Mouse (Mus musculus) liver, adult 2 months (tissue): ENCODE measurements at regions not wholly inside any gene's neighbourhood (a gene's known extent, or its start where the extent isn't known, plus 50 kb on each side); places are given as distances from the start of the nearest gene placed in this dataset.
A peak's percentile ranks its signal among the peaks of the same experiment; 100 is the strongest.

Source experiments
- DNase-seq: peaks from one replicate; pipeline ENCODE4 v3.0.0-alpha.2; 2011; ENCODE audit warnings: low read depth, low spot score; ENCODE audit errors: extremely low read depth
- H3K27ac ChIP-seq: fragments of 200-500 bp; replicated peaks from 2 replicates; pipeline ENCODE4 v1.5.1; 2012; ENCODE audit warnings: low read depth, mild to moderate bottlenecking, control low read depth, inconsistent platforms, low read length; ENCODE audit not compliant: insufficient read depth
- H3K27me3 ChIP-seq: fragments of 200-500 bp; 2 replicates; pipeline ENCODE4 v1.6.1; 2012; ENCODE audit warnings: mild to moderate bottlenecking, moderate library complexity, low read length, inconsistent platforms; ENCODE audit not compliant: control insufficient read depth, insufficient read depth
- H3K36me3 ChIP-seq: fragments of 200-500 bp; 2 replicates; pipeline ENCODE4 v1.6.1; 2012; ENCODE audit warnings: low read length, inconsistent platforms; ENCODE audit not compliant: control insufficient read depth, insufficient read depth
- H3K4me1 ChIP-seq: fragments of 200-500 bp; 2 replicates; pipeline ENCODE4 v1.6.1; 2011; ENCODE audit warnings: low read length; ENCODE audit not compliant: control insufficient read depth, insufficient read depth
- H3K4me3 ChIP-seq: fragments of 200-500 bp; 2 replicates; pipeline ENCODE4 v1.5.1; 2011; ENCODE audit warnings: low read depth, mild to moderate bottlenecking, control low read depth, low read length, moderate library complexity; ENCODE audit not compliant: insufficient read depth
- H3K79me2 ChIP-seq: fragments of 200-500 bp; 2 replicates; pipeline ENCODE4 v1.6.1; 2012; ENCODE audit warnings: inconsistent platforms, mild to moderate bottlenecking, low read length, moderate library complexity; ENCODE audit not compliant: control insufficient read depth, insufficient read depth
- H3K9ac ChIP-seq: fragments of 200-500 bp; 2 replicates; pipeline ENCODE4 v1.6.1; 2012; ENCODE audit warnings: low read depth, mild to moderate bottlenecking, control low read depth, inconsistent platforms, low read length
- CTCF ChIP-seq: fragments of 200-500 bp; IDR thresholded peaks from 2 replicates; pipeline ENCODE4 v1.5.1; 2011; ENCODE audit warnings: low read depth, low read length, control low read depth
- POLR2A ChIP-seq: fragments of 200-500 bp; IDR thresholded peaks from 2 replicates; pipeline ENCODE4 v1.6.1; 2011; ENCODE audit warnings: low read length, control low read depth; ENCODE audit not compliant: insufficient read depth; ENCODE audit errors: extremely low read depth
- WGBS: fragments of 180-500 bp; shearing (Covaris S2); methylation state at CpG from one replicate; pipeline ENCODE4 v1.1.7; 2018; 5-methylcytosine and 5-hydroxymethylcytosine counted together

DNA sequence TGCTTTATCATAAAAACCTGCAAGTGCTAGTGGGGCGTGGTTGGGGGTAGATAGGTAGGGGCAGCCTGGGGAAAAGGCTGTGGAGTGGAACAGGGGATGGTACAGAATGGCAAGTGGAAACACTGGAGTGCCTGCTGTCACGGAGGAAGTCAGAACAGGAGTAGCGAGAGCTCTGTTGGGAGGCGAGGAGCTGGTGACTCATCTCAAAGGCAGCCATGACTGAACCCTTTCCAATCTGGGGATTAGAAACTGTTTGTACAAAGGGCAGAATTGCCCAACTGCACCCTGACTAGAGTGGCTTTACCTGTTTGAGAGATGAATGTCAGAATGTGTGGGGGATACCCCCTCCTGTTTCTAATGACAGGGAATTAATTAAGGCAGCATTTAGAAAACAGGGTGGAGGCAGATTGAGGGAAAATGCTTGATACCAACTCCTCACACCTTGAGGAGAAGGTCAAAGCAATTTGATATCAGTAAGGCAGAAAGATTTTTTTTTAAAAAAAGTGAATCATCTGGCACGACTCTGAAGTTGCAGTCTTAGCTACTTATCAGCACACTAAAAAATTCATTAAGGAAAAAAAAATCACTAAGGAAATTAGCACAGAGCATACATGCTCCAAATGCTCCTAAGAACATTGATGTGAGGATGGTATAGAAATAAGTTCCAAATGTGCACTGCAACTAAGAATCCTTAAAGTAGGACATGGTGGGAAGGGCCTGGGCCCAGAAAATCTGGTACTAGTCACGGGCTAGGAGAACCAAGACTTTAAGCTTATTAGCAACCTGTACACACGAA, 54.7 kb upstream of the Usp25 start:
- DNase-seq, result peak; percentile 7

GRCm38 (mm10) chr16:76957491-76957890, 56.0 kb upstream of the Usp25 start:
- no peak overlapping the region for H3K9ac ChIP-seq
- H3K4me3 ChIP-seq, result no peak overlapping the region
- no peaks in the 10 kb centered on the region for H3K27me3 ChIP-seq
- no peaks in the 10 kb centered on the region for H3K4me1 ChIP-seq
- no peaks in the 10 kb centered on the region for H3K79me2 ChIP-seq
- no peak for TF ChIP-seq CTCF
- no peak for TF ChIP-seq POLR2A
- WGBS, result 78% methylated on average over 3 of the region's 3 CpGs
- no peaks in the 10 kb centered on the region for H3K36me3 ChIP-seq
- H3K27ac ChIP-seq, result no peak overlapping the region
- DNase-seq, result no peak

More for the DNA sequence above, 54.7 kb upstream of the Usp25 start:
- H3K27me3 ChIP-seq, result no peaks in the 10 kb centered on the region
- no peak overlapping the region for H3K4me3 ChIP-seq
- H3K36me3 ChIP-seq, result no peaks in the 10 kb centered on the region
- TF ChIP-seq POLR2A (no peak), CTCF (no peak)
- no peak overlapping the region for H3K9ac ChIP-seq
- no peaks in the 10 kb centered on the region for H3K79me2 ChIP-seq
- no peak overlapping the region for H3K27ac ChIP-seq
- H3K4me1 ChIP-seq, result no peaks in the 10 kb centered on the region
- WGBS, result 56% methylated on average over 7 of the region's 7 CpGs

DNA sequence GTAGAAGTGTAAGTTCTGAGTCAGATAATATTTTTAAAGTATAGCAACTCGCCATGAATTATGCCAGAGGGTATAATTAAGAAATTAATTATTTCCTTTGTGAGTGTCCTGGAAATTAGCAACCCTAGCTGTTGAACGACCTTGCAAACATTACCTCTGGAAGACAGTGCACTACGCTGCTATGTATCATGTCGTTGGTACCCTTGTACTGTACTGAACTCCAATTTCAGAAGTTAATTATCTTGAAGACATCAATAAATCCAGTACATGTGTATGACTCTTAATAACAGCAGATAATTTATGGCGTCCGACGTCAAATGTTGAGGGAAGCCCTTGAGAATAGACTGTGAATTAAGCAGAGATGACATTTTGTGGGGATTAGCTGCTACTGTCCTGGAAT, 56.4 kb upstream of the Usp25 start:
- TF ChIP-seq CTCF (no peak), POLR2A (no peak)
- H3K9ac ChIP-seq, result no peak overlapping the region
- H3K4me3 ChIP-seq, result no peak overlapping the region
- no peak for DNase-seq
- no peaks in the 10 kb centered on the region for H3K4me1 ChIP-seq
- no peaks in the 10 kb centered on the region for H3K79me2 ChIP-seq
- no peaks in the 10 kb centered on the region for H3K27me3 ChIP-seq
- H3K36me3 ChIP-seq, result no peaks in the 10 kb centered on the region
- 89% methylated on average over 7 of the region's 7 CpGs for WGBS
- H3K27ac ChIP-seq, result no peak overlapping the region

GRCm38 (mm10) chr16:76950836-76951486, 62.5 kb upstream of the Usp25 start:
- H3K4me3 ChIP-seq, result no peak overlapping the region
- no peaks in the 10 kb centered on the region for H3K4me1 ChIP-seq
- no peak for DNase-seq
- no peak for TF ChIP-seq POLR2A
- no peak for TF ChIP-seq CTCF
- no peaks in the 10 kb centered on the region for H3K79me2 ChIP-seq
- 79% methylated on average over 10 of the region's 10 CpGs for WGBS
- H3K36me3 ChIP-seq, result no peaks in the 10 kb centered on the region
- no peak overlapping the region for H3K27ac ChIP-seq
- H3K9ac ChIP-seq, result no peak overlapping the region
- H3K27me3 ChIP-seq, result no peaks in the 10 kb centered on the region

DNA sequence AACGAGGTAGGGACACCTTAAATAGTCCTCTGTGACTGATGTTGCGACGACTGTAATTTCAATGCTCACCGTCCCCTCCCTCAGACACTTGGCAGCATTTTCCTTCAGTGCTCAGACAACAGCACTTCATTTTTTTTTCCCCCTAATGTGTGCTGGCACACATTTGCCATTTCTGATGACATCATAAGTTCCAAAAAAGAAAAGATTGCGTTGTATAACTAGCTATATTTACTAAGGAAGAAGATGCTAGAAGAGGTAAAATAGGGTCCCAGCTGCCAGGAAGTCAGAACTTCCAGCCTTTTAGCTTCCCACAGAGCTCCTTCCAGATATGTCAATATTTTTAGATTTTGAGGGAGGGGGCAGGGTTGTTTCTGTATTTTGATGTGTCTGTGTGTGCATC, 66.5 kb upstream of the Usp25 start:
- Histone ChIP-seq H3K27me3 (no peaks in the 10 kb centered on the region), H3K4me3 (no peak overlapping the region), H3K9ac (no peak overlapping the region), H3K36me3 (no peaks in the 10 kb centered on the region), H3K4me1 (no peaks in the 10 kb centered on the region), H3K27ac (no peak overlapping the region), H3K79me2 (no peaks in the 10 kb centered on the region)
- no peak for DNase-seq
- WGBS, result 75% methylated on average over 5 of the region's 5 CpGs
- TF ChIP-seq POLR2A (no peak), CTCF (no peak)

GRCm38 (mm10) chr16:76938128-76938527, 75.4 kb upstream of the Usp25 start:
- no peaks in the 10 kb centered on the region for H3K4me1 ChIP-seq
- H3K79me2 ChIP-seq, result no peaks in the 10 kb centered on the region
- H3K27ac ChIP-seq, result no peak overlapping the region
- DNase-seq, result no peak
- no peak overlapping the region for H3K9ac ChIP-seq
- H3K27me3 ChIP-seq, result no peaks in the 10 kb centered on the region
- TF ChIP-seq CTCF, result no peak
- no peak for TF ChIP-seq POLR2A
- H3K36me3 ChIP-seq, result no peaks in the 10 kb centered on the region
- 82% methylated on average over 2 of the region's 2 CpGs for WGBS
- no peak overlapping the region for H3K4me3 ChIP-seq
